ENCODE assay signal across 9 mouse cellular contexts in genomic region chr11:106514446-106514845, GRCm38 (mm10). TPM values are rescaled to one million over a fixed set of nuclear protein-coding genes. Genes with fewer than 3 reads are reported as not detected.
DNase-seq lines count a peak whose midpoint lies in the region; ATAC-seq and TF ChIP-seq lines count a peak whose summit lies in the region.
"Had no signal": no experiment of that assay in that cellular context is flagged by ENCODE, and none has a peak within 500 bp of the region (broad histone marks: within the 10 kb centered on the region; RNA-seq: fewer than 3 reads in every experiment).

No protein-coding gene starts in this region.

- 25% methylated on average over 5 of the region's 5 CpGs for WGBS in heart, embryonic 14.5 days
- 74% methylated on average over 5 of the region's 5 CpGs for WGBS in heart, adult 2 months
- WGBS in liver, embryonic 12.5 days (ENCODE audit: insufficient replicate concordance), result 63% methylated on average over 5 of the region's 5 CpGs

- H3K9me3 ChIP-seq in heart, embryonic 14.5 days (ENCODE audit: control insufficient read depth, low read length), result no peaks in the 10 kb centered on the region
- no peaks in the 10 kb centered on the region for H3K9me3 ChIP-seq in liver, embryonic 12.5 days (replicated peaks)
- H3K9me3 ChIP-seq: midbrain, embryonic 12.5 days had no signal

- H3K36me3 ChIP-seq in heart, embryonic 14.5 days (ENCODE audit: control insufficient read depth, insufficient read depth, low read length), result peaks cover 30% of the 10 kb centered on the region
- no peaks in the 10 kb centered on the region for H3K36me3 ChIP-seq in heart, adult 2 months (ENCODE audit: control insufficient read depth, insufficient read depth, low read length)
- H3K36me3 ChIP-seq in liver, embryonic 12.5 days, result peaks cover 51% of the 10 kb centered on the region
- H3K36me3 ChIP-seq: midbrain, embryonic 12.5 days had no signal

- TF ChIP-seq POLR2A in heart, adult 2 months (IDR thresholded peaks at IDR 0.05; ENCODE audit: insufficient read depth, low read depth, low read length), result no peak

- no peak for TF ChIP-seq CTCF in heart, adult 2 months (IDR thresholded peaks at IDR 0.05)

- no peak for DNase-seq in heart, adult 2 months
- peak; percentile 30 to 34 for DNase-seq in adrenal gland, postnatal 36 days
- DNase-seq in gastrocnemius, postnatal 25 days, result peak; percentile 71
- DNase-seq in layer of hippocampus, adult 9-10 months (ENCODE audit: low spot score), result no peak
- no peak for DNase-seq in urinary bladder, postnatal 10 days (ENCODE audit: low spot score)

- peak overlapping the region in 1 of 2 experiments; percentile 41; a peak in 1 of 4 replicates for H3K27ac ChIP-seq in heart, embryonic 14.5 days (replicated peaks in 1 of 2; ENCODE audit: control insufficient read depth in 1 of 2, insufficient read depth in 1 of 2, low read depth in 2 of 2, low read length in 2 of 2)
- H3K27ac ChIP-seq in heart, adult 2 months, result no peak overlapping the region
- H3K27ac ChIP-seq in liver, embryonic 12.5 days, result peak overlapping the region; percentile 49

- no peak for ATAC-seq in heart, embryonic 14.5 days (ENCODE audit: insufficient number of reproducible peaks, insufficient read depth, low FRiP score, low read depth)
- ATAC-seq in liver, embryonic 12.5 days, result peak; percentile 47; the same call in 1 of the 2 replicates
- ATAC-seq: forebrain, embryonic 16.5 days had no signal

- intact Hi-C loops in heart, adult 2 months (cut with DNase I), result loop anchor here (5.0 kb wide), 1 partner anchor 228 kb away; no protein-coding TSS in a partner anchor

- peaks cover 16 to 22% of the 10 kb centered on the region in 2 experiments for H3K4me1 ChIP-seq in heart, embryonic 14.5 days (ENCODE audit: control insufficient read depth in 2 of 2, insufficient read depth in 2 of 2, low read length in 2 of 2)
- H3K4me1 ChIP-seq in heart, adult 2 months (ENCODE audit: control insufficient read depth, insufficient read depth, low read length), result no peaks in the 10 kb centered on the region
- peaks cover 36% of the 10 kb centered on the region for H3K4me1 ChIP-seq in liver, embryonic 12.5 days

- H3K27me3 ChIP-seq in heart, embryonic 14.5 days (ENCODE audit: control insufficient read depth, insufficient read depth, low read length), result no peaks in the 10 kb centered on the region
- H3K27me3 ChIP-seq in heart, adult 2 months (ENCODE audit: control insufficient read depth, insufficient read depth, low read length), result no peaks in the 10 kb centered on the region
- H3K27me3 ChIP-seq in liver, embryonic 12.5 days (replicated peaks), result no peaks in the 10 kb centered on the region; the same call in 1 of the 2 replicates
- H3K27me3 ChIP-seq: midbrain, embryonic 12.5 days had no signal

- no peak overlapping the region for H3K4me3 ChIP-seq in heart, embryonic 14.5 days (ENCODE audit: control insufficient read depth in 1 of 2, insufficient read depth in 1 of 2, low read depth in 1 of 2, low read length in 2 of 2)
- no peak overlapping the region for H3K4me3 ChIP-seq in heart, adult 2 months
- H3K4me3 ChIP-seq in liver, embryonic 12.5 days, result no peak overlapping the region
- H3K4me3 ChIP-seq: midbrain, embryonic 12.5 days had no signal

- TF ChIP-seq EP300 in heart, adult 2 months (IDR thresholded peaks at IDR 0.05; ENCODE audit: insufficient read depth, low read depth, low read length), result no peak

- no peak overlapping the region for H3K4me2 ChIP-seq in heart, embryonic 14.5 days (ENCODE audit: low read length)
- no peak overlapping the region for H3K4me2 ChIP-seq in liver, embryonic 12.5 days
- H3K4me2 ChIP-seq: midbrain, embryonic 12.5 days had no signal

- no peaks in the 10 kb centered on the region for H3K79me2 ChIP-seq in heart, adult 2 months (replicated peaks; ENCODE audit: control insufficient read depth, insufficient read depth, low read length)

- peak overlapping the region; percentile 26; the same call in 1 of the 2 replicates for H3K9ac ChIP-seq in heart, embryonic 14.5 days (ENCODE audit: low read length)
- no peak overlapping the region for H3K9ac ChIP-seq in heart, adult 2 months (ENCODE audit: low read depth, low read length)
- H3K9ac ChIP-seq in liver, embryonic 12.5 days, result no peak overlapping the region
- H3K9ac ChIP-seq: midbrain, embryonic 12.5 days had no signal

RNA-seq across cellular contexts. Expression of gene Ern1, which starts 26.8 kb away (rescaled TPM):
- 4.8 and 6.8 TPM in 2 replicates for polyA plus RNA-seq in heart, embryonic 14.5 days (2014; fragmentation: Nextera tagmentation; extraction: Ambion mirVana)
- total RNA-seq in heart, adult 2 months (2021), result 10 to 100 TPM; 10.2 to 13.9 TPM
- 6.4 and 9.8 TPM in 2 replicates for polyA plus RNA-seq in heart, adult 2 months (2012; rRNA removed)
- total RNA-seq in adrenal gland, postnatal 36 days (2021), result 100 to 1,000 TPM; 121 to 160 TPM
- total RNA-seq in gastrocnemius, postnatal 25 days (2021), result 1 to 10 TPM; 7.0 to 7.2 TPM
- polyA plus RNA-seq in liver, embryonic 12.5 days (2016; fragmentation: Nextera tagmentation; extraction: Ambion mirVana), result 6.7 and 6.8 TPM in 2 replicates

Comparison
In these comparisons a context has a peak if more than half of its experiments do, and no peak if none do; other contexts are left out.
1. DNase-seq: peak in adrenal gland, postnatal 36 days (2 of 2) and gastrocnemius, postnatal 25 days (single experiment); none in heart, adult 2 months (0 of 2), layer of hippocampus, adult 9-10 months (single experiment) and urinary bladder, postnatal 10 days (single experiment).
2. RNA of gene Ern1, which starts 26.8 kb away (total RNA-seq): 121 to 160 TPM in adrenal gland, postnatal 36 days; 10.2 to 13.9 TPM in heart, adult 2 months and 7.0 to 7.2 TPM in gastrocnemius, postnatal 25 days; every median in the first group is over 4 times any median in the second.